Mouse (Mus musculus) bone marrow macrophage, adult 2 months (primary cell): ENCODE data around the gene 1700001L19Rik. TPM values are rescaled to one million over a fixed set of nuclear protein-coding genes. Genes with fewer than 3 reads are reported as not detected.

Experiments used
- H3K27ac ChIP-seq: 2 replicates; pipeline ENCODE4 v1.5.1; 2012; ENCODE audit warnings: low read depth, low read length; ENCODE audit not compliant: insufficient read depth
- H3K4me1 ChIP-seq: 2 replicates; pipeline ENCODE4 v1.6.1; 2012; ENCODE audit warnings: low read length; ENCODE audit not compliant: control insufficient read depth, insufficient read depth
- H3K4me3 ChIP-seq: 2 replicates; pipeline ENCODE4 v1.5.1; 2012; ENCODE audit warnings: mild to moderate bottlenecking, low read length, moderate library complexity; ENCODE audit not compliant: insufficient read depth
- CTCF ChIP-seq: IDR thresholded peaks from 2 replicates; pipeline ENCODE4 v1.5.1; 2012; ENCODE audit warnings: low read depth, mild to moderate bottlenecking, low read length, moderate library complexity
- POLR2A ChIP-seq: IDR thresholded peaks from 2 replicates; pipeline ENCODE4 v1.6.1; 2012; ENCODE audit warnings: mild to moderate bottlenecking, low read depth, low read length, borderline replicate concordance
- polyA plus RNA-seq: library from polyadenylated mRNA; stranded (reverse); fragments of >200 nt; gene quantifications from 2 replicates; pipeline ENCODE4 v1.2.4, GENCODE M21; 2012; ENCODE audit not compliant: missing spikeins, insufficient read depth, insufficient read length

Gene 1700001L19Rik
- polyA plus RNA-seq, 1 experiment, result not detected

DNA sequence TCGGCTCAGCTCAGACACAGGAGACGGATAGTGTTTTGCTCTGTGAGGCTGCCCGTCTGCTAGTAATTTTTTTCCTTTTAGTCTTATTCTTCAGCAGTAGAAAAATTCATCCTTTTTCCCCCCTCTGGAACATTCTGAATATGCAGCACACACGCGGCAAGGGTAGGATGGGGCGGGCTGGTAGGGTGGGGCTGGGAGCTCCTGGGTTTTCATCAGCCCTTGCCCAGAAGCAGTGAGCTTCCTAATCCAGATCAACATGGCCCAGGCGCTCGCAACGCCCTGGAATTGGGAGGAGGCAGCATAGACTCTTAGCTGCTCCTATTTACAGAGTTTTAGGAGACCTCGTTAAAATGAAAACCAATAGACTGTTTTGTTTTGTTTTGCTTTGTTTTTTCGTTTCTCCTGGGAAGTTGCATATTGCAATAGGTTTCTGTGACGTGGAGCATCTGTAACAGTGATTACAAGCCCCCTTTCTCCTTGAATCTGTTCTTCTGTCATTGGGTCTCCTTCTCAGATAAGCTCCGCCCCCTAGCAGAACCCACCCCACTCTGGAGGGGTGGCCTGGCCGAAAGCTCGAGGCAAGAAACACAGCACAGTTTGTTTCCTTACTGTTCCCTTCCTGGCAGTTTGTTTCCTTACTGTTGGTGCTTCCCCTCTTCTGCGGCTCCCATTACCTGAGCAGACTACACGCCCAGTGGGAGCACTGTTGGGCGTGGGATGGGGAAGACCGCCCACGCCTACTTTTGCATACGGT, 10.6 kb downstream of the 1700001L19Rik start:
- no peak overlapping the region for H3K27ac ChIP-seq
- peak overlapping the region; percentile 29 for H3K4me3 ChIP-seq
- 0 out of 2 replicates have a peak, but pooled peaks cover 4% of the 10 kb centered on the region for H3K4me1 ChIP-seq
- no peak for TF ChIP-seq CTCF
- no peak for TF ChIP-seq POLR2A

DNA sequence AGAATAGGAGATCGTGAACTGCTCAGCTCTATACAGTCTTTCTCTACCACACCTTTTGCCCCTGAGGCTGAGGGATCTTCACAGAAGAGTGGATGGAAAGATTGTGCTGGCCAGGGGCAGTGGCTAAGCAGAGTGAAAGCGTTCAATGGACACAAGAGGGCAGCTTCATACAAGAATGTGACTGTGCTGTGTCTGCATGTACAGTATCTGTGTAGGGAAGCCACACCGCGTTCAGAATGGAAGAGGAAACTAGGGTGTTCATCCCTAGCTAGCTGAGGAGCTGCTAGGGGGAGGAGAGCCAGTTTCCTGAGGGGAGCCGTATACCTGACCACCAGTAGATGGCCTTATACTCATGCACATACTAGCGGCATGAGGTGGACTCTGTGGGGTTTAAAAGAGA, 25.6 kb downstream of the 1700001L19Rik start:
- no peak overlapping the region for H3K4me3 ChIP-seq
- no peak overlapping the region for H3K27ac ChIP-seq
- no peaks in the 10 kb centered on the region for H3K4me1 ChIP-seq
- TF ChIP-seq POLR2A, result no peak
- no peak for TF ChIP-seq CTCF

DNA sequence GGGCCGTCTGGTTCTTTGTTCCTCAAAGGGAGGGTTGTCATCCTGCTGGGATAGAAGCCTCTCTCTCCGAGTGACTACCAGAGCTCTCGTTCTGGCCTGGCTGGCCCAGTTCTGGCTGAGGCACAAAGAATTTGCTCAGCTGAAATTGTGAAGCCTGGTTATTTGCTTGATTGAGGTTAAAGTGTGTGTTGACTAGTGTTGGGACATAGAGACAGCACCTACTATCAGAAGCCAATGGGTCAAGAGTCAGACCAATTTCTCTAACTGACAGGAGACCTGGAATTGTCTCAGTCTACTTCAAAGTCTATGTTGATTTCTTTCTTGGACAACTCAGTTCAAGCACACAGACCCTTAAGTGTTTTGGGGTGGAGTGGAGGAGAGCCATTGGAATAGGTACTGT, 29.8 kb downstream of the 1700001L19Rik start:
- no peak overlapping the region for H3K27ac ChIP-seq
- TF ChIP-seq POLR2A (no peak), CTCF (no peak)
- no peak overlapping the region for H3K4me3 ChIP-seq
- no peaks in the 10 kb centered on the region for H3K4me1 ChIP-seq

DNA sequence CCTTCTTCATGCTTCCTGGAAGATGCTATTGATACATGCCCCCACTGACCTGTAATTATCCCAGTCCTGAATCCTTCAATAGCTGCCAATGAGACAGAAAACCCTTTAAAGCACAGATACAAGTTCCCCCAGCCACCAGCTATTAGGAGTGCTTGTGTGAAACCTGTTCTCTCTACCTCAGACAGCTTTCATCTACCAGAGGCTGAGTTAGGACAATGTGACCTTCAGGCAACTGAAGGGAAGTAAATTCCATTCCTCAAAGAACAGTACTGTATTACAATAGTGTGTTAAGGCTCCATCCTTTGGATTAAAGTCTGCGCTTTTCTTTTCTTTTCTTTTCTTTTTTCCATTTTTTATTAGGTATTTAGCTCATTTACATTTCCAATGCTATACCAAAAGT, 45.6 kb downstream of the 1700001L19Rik start:
- Histone ChIP-seq H3K4me3 (no peak overlapping the region), H3K4me1 (no peaks in the 10 kb centered on the region), H3K27ac (no peak overlapping the region)
- TF ChIP-seq POLR2A, result no peak
- TF ChIP-seq CTCF, result no peak

Other genes starting within 250 kb of the 1700001L19Rik start
- 9.0 and 11.1 TPM in 2 replicates for gene Mtrr, start 15.3 kb upstream of the 1700001L19Rik start, polyA plus RNA-seq
- 17.8 and 19.0 TPM in 2 replicates for gene Fastkd3, start 15.2 kb upstream of the 1700001L19Rik start, polyA plus RNA-seq